Mouse (Mus musculus) liver, adult 2 months (tissue): ENCODE data around the gene Rab31.

Experiments used
- CTCF ChIP-seq: fragments of 200-500 bp; IDR thresholded peaks from 2 replicates; pipeline ENCODE4 v1.5.1; 2011; ENCODE audit warnings: low read depth, low read length, control low read depth
- POLR2A ChIP-seq: fragments of 200-500 bp; IDR thresholded peaks from 2 replicates; pipeline ENCODE4 v1.6.1; 2011; ENCODE audit warnings: low read length, control low read depth; ENCODE audit not compliant: insufficient read depth; ENCODE audit errors: extremely low read depth

DNA sequence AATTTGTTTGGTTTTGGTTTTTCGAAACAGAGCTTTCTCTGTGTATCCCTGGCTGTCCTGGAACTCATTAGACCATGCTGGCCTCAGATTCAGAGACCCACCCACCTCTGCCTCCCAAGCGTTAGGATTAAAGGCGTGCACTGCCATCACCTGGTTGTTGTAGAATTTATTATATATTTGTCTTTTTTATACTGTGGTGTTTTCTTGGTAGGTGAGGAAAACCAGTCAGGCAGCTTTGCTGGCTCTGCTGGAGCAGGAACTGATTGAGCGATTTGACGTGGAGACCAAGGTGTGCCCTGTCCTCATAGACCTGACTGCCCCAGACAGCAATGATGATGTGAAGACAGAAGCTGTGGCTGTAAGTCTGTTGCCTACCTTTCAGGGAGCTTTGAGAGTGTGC lies 38.5 kb upstream of the Rab31 start:
- TF ChIP-seq POLR2A (no peak), CTCF (no peak)
